Mouse (Mus musculus) ES-E14 (cell line): ENCODE results near the gene Oser1.

Experiments
- CHD2 ChIP-seq: IDR thresholded peaks from 2 replicates; pipeline ENCODE4 v1.6.1; 2014; ENCODE audit warnings: mild to moderate bottlenecking, low read depth, low read length, inconsistent platforms
- HCFC1 ChIP-seq: IDR thresholded peaks from 2 replicates; pipeline ENCODE4 v1.6.1; 2012; ENCODE audit warnings: low read length, inconsistent platforms, borderline replicate concordance; ENCODE audit not compliant: insufficient read depth
- MAFK ChIP-seq: IDR thresholded peaks from 2 replicates; pipeline ENCODE4 v1.6.1; 2014; ENCODE audit warnings: mild to moderate bottlenecking, low read depth, low read length, inconsistent platforms; ENCODE audit not compliant: insufficient read depth
- ZC3H11A ChIP-seq: IDR thresholded peaks from 2 replicates; pipeline ENCODE4 v1.6.1; 2012; ENCODE audit warnings: low read depth, mild to moderate bottlenecking, inconsistent platforms, low read length, borderline replicate concordance
- ZNF384 ChIP-seq: IDR thresholded peaks from 2 replicates; pipeline ENCODE4 v1.6.1; 2012; ENCODE audit warnings: low read depth, low read length, inconsistent platforms

- peak; percentile 22; the same call in 1 of the 2 replicates for TF ChIP-seq HCFC1
- no peak for TF ChIP-seq MAFK
- TF ChIP-seq ZC3H11A: no peak
- TF ChIP-seq CHD2: no peak
- no peak for TF ChIP-seq ZNF384
These were observed 5.6 kb downstream of the Oser1 start for GRCm38 (mm10) chr2:163418841-163419345.
